Mouse (Mus musculus) cortical plate, adult 2 months (tissue): Measurements from ENCODE around the gene Frmd4a. TPM values are rescaled to one million over a fixed set of nuclear protein-coding genes. Genes with fewer than 3 reads are reported as not detected.

Experiments
- H3K27ac ChIP-seq: fragments of 200-500 bp; 2 replicates; pipeline ENCODE4 v1.5.1; 2012; ENCODE audit warnings: low read length, control low read depth, inconsistent platforms; ENCODE audit not compliant: insufficient read depth
- H3K4me1 ChIP-seq: fragments of 200-500 bp; 2 replicates; pipeline ENCODE4 v1.6.1; 2011; ENCODE audit warnings: low read length; ENCODE audit not compliant: control insufficient read depth, insufficient read depth
- H3K4me3 ChIP-seq: fragments of 200-500 bp; 2 replicates; pipeline ENCODE4 v1.5.1; 2011; ENCODE audit warnings: mild to moderate bottlenecking, low read length, control low read depth; ENCODE audit not compliant: insufficient read depth
- CTCF ChIP-seq: fragments of 200-500 bp; IDR thresholded peaks from 2 replicates; pipeline ENCODE4 v1.5.1; 2011; ENCODE audit warnings: mild to moderate bottlenecking, control low read depth, low read length; ENCODE audit not compliant: insufficient read depth; ENCODE audit errors: extremely low read depth
- POLR2A ChIP-seq: fragments of 200-500 bp; IDR thresholded peaks from 2 replicates; pipeline ENCODE4 v1.6.1; 2011; ENCODE audit warnings: mild to moderate bottlenecking, low read length, control low read depth; ENCODE audit not compliant: insufficient read depth; ENCODE audit errors: extremely low read depth
- polyA plus RNA-seq: library from polyadenylated mRNA; depleted of rRNA; stranded (reverse); fragments of >200 nt; gene quantifications from 2 replicates; pipeline ENCODE4 v1.2.3, GENCODE M21; 2012

Frmd4a gene
- polyA plus RNA-seq, 1 experiment: 33.9 TPM

GRCm38 (mm10) chr2:4055481-4055880, 38.0 kb downstream of the Frmd4a start:
- TF ChIP-seq POLR2A: no peak
- TF ChIP-seq CTCF: no peak
- Histone ChIP-seq H3K27ac (no peak overlapping the region), H3K4me3 (no peak overlapping the region), H3K4me1 (peaks cover 4% of the 10 kb centered on the region)

- peaks cover 4% of the 10 kb centered on the region for H3K4me1 ChIP-seq
- TF ChIP-seq POLR2A: no peak
- TF ChIP-seq CTCF: no peak
- H3K27ac ChIP-seq: 0 out of 2 replicates have a peak overlapping the region, but pooled peaks have one; percentile 33
- no peak overlapping the region for H3K4me3 ChIP-seq
Observed at GRCm38 (mm10) chr2:4060675-4061074, 43.2 kb downstream of the Frmd4a start.

- TF ChIP-seq POLR2A: no peak
- no peak for TF ChIP-seq CTCF
- H3K4me3 ChIP-seq: no peak overlapping the region
- no peak overlapping the region for H3K27ac ChIP-seq
- no peaks in the 10 kb centered on the region for H3K4me1 ChIP-seq
Observed at GRCm38 (mm10) chr2:4071831-4072230, 54.3 kb downstream of the Frmd4a start.

- Histone ChIP-seq H3K27ac (no peak overlapping the region), H3K4me1 (peaks cover 3% of the 10 kb centered on the region; the same call in 1 of the 2 replicates), H3K4me3 (no peak overlapping the region)
- TF ChIP-seq CTCF (no peak), POLR2A (no peak)
Observed at GRCm38 (mm10) chr2:4083877-4084276, 66.4 kb downstream of the Frmd4a start.

GRCm38 (mm10) chr2:4097601-4098000, 80.1 kb downstream of the Frmd4a start:
- no peak overlapping the region for H3K4me3 ChIP-seq
- peaks cover 7% of the 10 kb centered on the region for H3K4me1 ChIP-seq
- TF ChIP-seq CTCF (no peak), POLR2A (no peak)
- no peak overlapping the region for H3K27ac ChIP-seq

GRCm38 (mm10) chr2:4098948-4099776, 81.6 kb downstream of the Frmd4a start:
- H3K4me3 ChIP-seq: no peak overlapping the region
- TF ChIP-seq CTCF: no peak
- no peak for TF ChIP-seq POLR2A
- no peak overlapping the region for H3K27ac ChIP-seq
- H3K4me1 ChIP-seq: peaks cover 7% of the 10 kb centered on the region

- Histone ChIP-seq H3K27ac (no peak overlapping the region), H3K4me3 (no peak overlapping the region), H3K4me1 (peaks cover 7% of the 10 kb centered on the region)
- no peak for TF ChIP-seq CTCF
- TF ChIP-seq POLR2A: no peak
Observed at GRCm38 (mm10) chr2:4099777-4100104, 82.2 kb downstream of the Frmd4a start.

GRCm38 (mm10) chr2:4101370-4101769, 83.9 kb downstream of the Frmd4a start:
- no peak overlapping the region for H3K4me3 ChIP-seq
- no peak overlapping the region for H3K27ac ChIP-seq
- TF ChIP-seq CTCF (no peak), POLR2A (no peak)
- peaks cover 7% of the 10 kb centered on the region for H3K4me1 ChIP-seq

- no peak for TF ChIP-seq CTCF
- no peak for TF ChIP-seq POLR2A
- Histone ChIP-seq H3K4me3 (no peak overlapping the region), H3K4me1 (peaks cover 8% of the 10 kb centered on the region), H3K27ac (no peak overlapping the region)
Observed at GRCm38 (mm10) chr2:4113303-4113920, 95.9 kb downstream of the Frmd4a start.
